Mouse (Mus musculus): ENCODE measurements around the gene Ctsw. TPM values are rescaled to one million over a fixed set of nuclear protein-coding genes. Genes with fewer than 3 reads are reported as not detected.

The Ctsw gene
- polyA plus RNA-seq, 1 experiment from 2014 or later: 0.82 TPM

DNA sequence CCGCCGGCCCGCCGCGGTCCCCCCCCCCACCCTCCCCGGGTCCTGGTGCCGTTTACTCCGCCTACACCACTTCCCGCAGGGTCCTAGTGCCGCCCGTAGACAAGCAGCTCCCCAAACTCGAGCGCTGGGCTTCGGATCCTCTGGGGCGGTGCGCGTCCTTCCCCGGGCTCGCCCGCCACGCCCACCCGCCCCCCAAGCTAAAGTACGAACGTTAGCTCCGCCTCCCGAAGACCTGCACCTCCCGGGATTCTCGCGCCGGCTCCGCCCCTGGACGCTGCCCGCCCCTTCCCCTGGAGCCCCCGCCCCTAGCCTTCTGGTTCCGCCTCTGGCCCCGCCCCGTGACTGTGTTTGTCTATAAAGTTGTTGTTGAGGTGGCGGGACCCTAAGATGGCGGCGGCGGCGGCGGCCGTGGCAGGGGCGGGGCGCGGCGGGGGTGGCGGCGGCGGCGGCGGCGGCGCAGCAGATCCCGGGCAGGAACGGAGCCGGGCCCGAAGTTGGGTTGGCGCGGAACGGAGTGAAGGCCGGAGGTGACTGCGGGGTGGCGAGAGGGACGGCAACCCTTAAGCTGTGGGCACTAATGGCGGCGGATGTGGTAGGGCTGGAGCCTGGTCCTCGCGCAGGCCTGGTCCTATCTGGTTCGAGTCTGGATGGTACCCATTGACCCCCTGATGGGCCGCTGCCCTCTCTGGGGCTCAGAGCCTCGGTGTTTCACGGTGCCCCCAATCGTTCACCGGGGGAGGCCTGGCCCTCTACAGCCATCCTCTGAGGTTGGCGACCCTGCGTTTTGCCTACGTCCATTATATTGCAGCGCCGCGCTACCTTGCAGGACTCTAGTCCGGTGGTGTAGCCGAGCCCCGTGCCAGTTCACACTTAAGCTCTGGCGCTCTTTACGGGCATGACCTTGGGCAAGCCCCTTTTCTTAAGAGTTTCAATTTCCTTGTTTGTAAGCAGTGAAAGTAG, 43.2 kb downstream of the Ctsw start, which contains the start of the genes Drap1 and AI837181:
Gene Drap1 (minus strand): TSS at position 198 of the 960 bp plus-strand sequence.
Gene AI837181 (plus strand): TSS at position 363 of the 960 bp plus-strand sequence.
- no peaks in the 10 kb centered on the region for H3K27me3 ChIP-seq
- peaks cover 44% of the 10 kb centered on the region for H3K4me1 ChIP-seq
- peak within 1 kb of the TSS; percentile 81 for H3K4me3 ChIP-seq
- 1% methylated on average over 75 of the region's 87 CpGs for WGBS
- peak within 1 kb of the TSS; percentile 83 for H3K4me2 ChIP-seq
- peak; percentile 90 for ATAC-seq (ENCODE audit: insufficient number of reproducible peaks, low FRiP score, low TSS enrichment, low read depth)
- peak within 1 kb of the TSS; percentile 89 for H3K9ac ChIP-seq
- H3K36me3 ChIP-seq: peaks cover 44% of the 10 kb centered on the region
- H3K27ac ChIP-seq: peak within 1 kb of the TSS; percentile 95
- H3K9me3 ChIP-seq: no peaks in the 10 kb centered on the region

GRCm38 (mm10) chr19:5424092-5424781, 44.1 kb downstream of the Ctsw start:
- Histone ChIP-seq H3K4me3 (peak overlapping the region; percentile 81), H3K9me3 (no peaks in the 10 kb centered on the region), H3K36me3 (peaks cover 47% of the 10 kb centered on the region), H3K4me2 (peak overlapping the region; percentile 83), H3K27ac (peak overlapping the region; percentile 95), H3K4me1 (peaks cover 40% of the 10 kb centered on the region), H3K9ac (peak overlapping the region; percentile 80), H3K27me3 (no peaks in the 10 kb centered on the region)
- peak; percentile 68 for ATAC-seq (ENCODE audit: insufficient number of reproducible peaks, low FRiP score, low TSS enrichment, low read depth)
- 1% methylated on average over 42 of the region's 48 CpGs for WGBS

GRCm38 (mm10) chr19:5423561-5423960, 44.7 kb downstream of the Ctsw start:
- Histone ChIP-seq H3K4me3 (peak overlapping the region; percentile 81), H3K4me1 (peaks cover 40% of the 10 kb centered on the region), H3K36me3 (peaks cover 44% of the 10 kb centered on the region), H3K4me2 (peak overlapping the region; percentile 83), H3K27ac (peak overlapping the region; percentile 95), H3K9me3 (no peaks in the 10 kb centered on the region), H3K27me3 (no peaks in the 10 kb centered on the region), H3K9ac (peak overlapping the region; percentile 80)
- 65% methylated on average over 12 of the region's 12 CpGs for WGBS
- no peak for ATAC-seq (ENCODE audit: insufficient number of reproducible peaks, low FRiP score, low TSS enrichment, low read depth)

- H3K27ac ChIP-seq: no peak overlapping the region
- WGBS: 83% methylated on average over 9 of the region's 9 CpGs
- peak overlapping the region; percentile 83; the same call in 1 of the 2 replicates for H3K4me2 ChIP-seq
- no peaks in the 10 kb centered on the region for H3K9me3 ChIP-seq
- H3K27me3 ChIP-seq: no peaks in the 10 kb centered on the region
- H3K4me1 ChIP-seq: peaks cover 40% of the 10 kb centered on the region
- H3K36me3 ChIP-seq: peaks cover 44% of the 10 kb centered on the region
- peak overlapping the region; percentile 81; the same call in 1 of the 2 replicates for H3K4me3 ChIP-seq
- ATAC-seq (ENCODE audit: insufficient number of reproducible peaks, low FRiP score, low TSS enrichment, low read depth): no peak
- H3K9ac ChIP-seq: no peak overlapping the region
Observed at GRCm38 (mm10) chr19:5422895-5423443, 45.3 kb downstream of the Ctsw start.

GRCm38 (mm10) chr19:5422267-5422666, 46.0 kb downstream of the Ctsw start:
- Histone ChIP-seq H3K9ac (no peak overlapping the region), H3K4me3 (no peak overlapping the region), H3K4me2 (no peak overlapping the region), H3K36me3 (peaks cover 48% of the 10 kb centered on the region), H3K27ac (no peak overlapping the region), H3K4me1 (peaks cover 39% of the 10 kb centered on the region), H3K9me3 (no peaks in the 10 kb centered on the region), H3K27me3 (no peaks in the 10 kb centered on the region)
- no peak for ATAC-seq (ENCODE audit: insufficient number of reproducible peaks, low FRiP score, low TSS enrichment, low read depth)
- 87% methylated on average over 10 of the region's 10 CpGs for WGBS

DNA sequence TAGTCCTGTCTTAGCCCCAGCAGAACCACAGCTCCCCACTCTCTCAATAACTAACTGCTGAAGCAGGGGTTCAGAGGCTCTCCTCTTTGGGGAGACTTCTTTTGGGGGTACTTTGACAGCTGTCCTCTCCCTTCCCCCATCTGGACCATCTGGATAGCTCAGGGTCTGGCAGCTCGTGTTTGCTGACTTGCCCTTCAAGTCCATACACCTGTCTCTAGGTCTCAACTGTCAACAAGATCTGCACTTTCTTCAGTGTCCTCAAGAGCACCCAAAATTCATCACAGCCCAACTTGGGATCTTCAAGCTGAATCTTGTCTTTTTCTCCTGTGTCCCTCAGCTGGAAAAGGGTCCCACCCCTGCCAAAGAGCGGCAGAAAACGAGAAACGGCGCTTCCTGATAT, 46.5 kb downstream of the Ctsw start:
- Histone ChIP-seq H3K4me1 (peaks cover 35% of the 10 kb centered on the region), H3K27ac (no peak overlapping the region), H3K9me3 (no peaks in the 10 kb centered on the region), H3K27me3 (no peaks in the 10 kb centered on the region), H3K4me3 (no peak overlapping the region), H3K9ac (no peak overlapping the region), H3K36me3 (peaks cover 44% of the 10 kb centered on the region), H3K4me2 (no peak overlapping the region)
- 88% methylated on average over 5 of the region's 5 CpGs for WGBS
- no peak for ATAC-seq (ENCODE audit: insufficient number of reproducible peaks, low FRiP score, low TSS enrichment, low read depth)

- H3K4me3 ChIP-seq: no peak overlapping the region
- peaks cover 23% of the 10 kb centered on the region for H3K4me1 ChIP-seq
- 90% methylated on average over 6 of the region's 6 CpGs for WGBS
- no peak overlapping the region for H3K27ac ChIP-seq
- no peaks in the 10 kb centered on the region for H3K27me3 ChIP-seq
- peaks cover 36% of the 10 kb centered on the region for H3K36me3 ChIP-seq
- ATAC-seq (ENCODE audit: insufficient number of reproducible peaks, low FRiP score, low TSS enrichment, low read depth): no peak
- H3K9me3 ChIP-seq: no peaks in the 10 kb centered on the region
- no peak overlapping the region for H3K9ac ChIP-seq
- H3K4me2 ChIP-seq: no peak overlapping the region
Observed at GRCm38 (mm10) chr19:5420579-5420978, 47.7 kb downstream of the Ctsw start.

- peaks cover 36% of the 10 kb centered on the region for H3K36me3 ChIP-seq
- no peak overlapping the region for H3K9ac ChIP-seq
- H3K4me3 ChIP-seq: no peak overlapping the region
- no peak for ATAC-seq (ENCODE audit: insufficient number of reproducible peaks, low FRiP score, low TSS enrichment, low read depth)
- WGBS: 88% methylated on average over 9 of the region's 9 CpGs
- H3K27me3 ChIP-seq: no peaks in the 10 kb centered on the region
- H3K27ac ChIP-seq: no peak overlapping the region
- no peak overlapping the region for H3K4me2 ChIP-seq
- H3K4me1 ChIP-seq: peaks cover 23% of the 10 kb centered on the region
- no peaks in the 10 kb centered on the region for H3K9me3 ChIP-seq
Observed at GRCm38 (mm10) chr19:5419630-5420029, 48.7 kb downstream of the Ctsw start.

DNA sequence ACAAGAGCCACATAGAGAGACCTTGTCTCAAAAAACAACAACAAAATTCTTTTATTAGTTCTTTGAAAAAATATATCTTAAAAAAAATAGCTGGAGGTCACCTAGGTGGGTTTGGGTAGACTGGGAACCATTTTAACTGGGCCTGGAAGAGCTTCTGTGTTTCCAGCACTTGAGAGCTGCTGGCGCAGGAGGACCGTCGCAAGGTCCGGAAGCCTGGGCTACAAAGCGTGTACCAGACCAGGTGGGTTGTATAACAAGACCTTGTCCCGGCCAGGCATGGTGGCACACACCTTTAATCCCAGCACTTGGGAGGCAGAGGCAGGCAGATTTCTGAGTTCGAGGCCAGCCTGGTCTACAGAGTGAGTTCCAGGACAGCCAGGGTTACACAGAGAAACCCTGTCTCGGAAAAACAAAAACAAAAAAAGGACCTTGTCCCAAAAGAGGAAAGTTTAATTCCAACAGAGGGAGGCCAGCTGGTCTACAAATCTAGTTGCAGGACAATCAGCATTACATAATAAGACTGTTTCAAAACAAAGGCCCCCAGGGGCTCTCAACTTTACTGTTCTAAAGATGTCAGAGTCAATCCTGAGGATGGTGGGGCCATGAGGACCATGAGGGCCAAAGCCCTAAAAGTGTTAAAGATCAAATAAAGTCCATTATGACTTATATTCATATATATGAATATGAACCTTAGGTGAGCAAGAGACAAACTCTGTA, 49.4 kb downstream of the Ctsw start:
- H3K4me2 ChIP-seq: no peak overlapping the region
- 93% methylated on average over 8 of the region's 8 CpGs for WGBS

More for the DNA sequence above, 49.4 kb downstream of the Ctsw start:
- Histone ChIP-seq H3K27me3 (no peaks in the 10 kb centered on the region), H3K36me3 (peaks cover 36% of the 10 kb centered on the region), H3K9ac (no peak overlapping the region), H3K4me3 (no peak overlapping the region), H3K4me1 (peaks cover 21% of the 10 kb centered on the region), H3K27ac (no peak overlapping the region), H3K9me3 (no peaks in the 10 kb centered on the region)
- no peak for ATAC-seq (ENCODE audit: insufficient number of reproducible peaks, low FRiP score, low TSS enrichment, low read depth)
